Mouse (Mus musculus): Measurements from ENCODE around the gene Cpn1. TPM values are rescaled to one million over a fixed set of nuclear protein-coding genes. Genes with fewer than 3 reads are reported as not detected.
A peak's percentile ranks its signal among the peaks of the same experiment; 100 is the strongest.

Gene Cpn1
- polyA plus RNA-seq, 1 experiment from 2014 or later, result 0.24 TPM

GRCm38 (mm10) chr19:43939769-43940689 lies 46.3 kb downstream of the Cpn1 start, which contains the start of gene Dnmbp:
Gene Dnmbp, minus strand, starts transcription at chr19:43940191.
- WGBS, result 5% methylated on average over 79 of the region's 94 CpGs
- H3K9me3 ChIP-seq (replicated peaks; ENCODE audit: control insufficient read depth, low read length), result no peaks in the 10 kb centered on the region
- no peak within 1 kb of the TSS for H3K27ac ChIP-seq (ENCODE audit: low read depth, low read length)
- no peaks in the 10 kb centered on the region for H3K27me3 ChIP-seq (replicated peaks; ENCODE audit: control insufficient read depth, insufficient read depth, low read length)
- peak within 1 kb of the TSS; percentile 68 for H3K4me3 ChIP-seq (ENCODE audit: low read depth, low read length)
- H3K4me2 ChIP-seq (ENCODE audit: low read length), result peak within 1 kb of the TSS; percentile 77
- peak; percentile 91 for ATAC-seq
- peak; percentile 79 for DNase-seq (ENCODE audit: low spot score)
- no peaks in the 10 kb centered on the region for H3K36me3 ChIP-seq (ENCODE audit: control insufficient read depth, insufficient read depth, low read length)
- peak within 1 kb of the TSS; percentile 82 for H3K9ac ChIP-seq (ENCODE audit: low read length)
- no peaks in the 10 kb centered on the region; the same call in 1 of the 2 replicates for H3K4me1 ChIP-seq (ENCODE audit: control insufficient read depth, insufficient read depth, low read length)

GRCm38 (mm10) chr19:43939171-43939768 lies 47.1 kb downstream of the Cpn1 start:
- H3K27ac ChIP-seq (ENCODE audit: low read depth, low read length), result no peak overlapping the region
- ATAC-seq (no peak), DNase-seq (ENCODE audit: low spot score) (no peak)
- H3K27me3 ChIP-seq (replicated peaks; ENCODE audit: control insufficient read depth, insufficient read depth, low read length), result no peaks in the 10 kb centered on the region
- no peaks in the 10 kb centered on the region for H3K9me3 ChIP-seq (replicated peaks; ENCODE audit: control insufficient read depth, low read length)
- peak overlapping the region; percentile 82 for H3K9ac ChIP-seq (ENCODE audit: low read length)
- H3K4me1 ChIP-seq (ENCODE audit: control insufficient read depth, insufficient read depth, low read length), result no peaks in the 10 kb centered on the region; the same call in 1 of the 2 replicates
- H3K36me3 ChIP-seq (ENCODE audit: control insufficient read depth, insufficient read depth, low read length), result no peaks in the 10 kb centered on the region
- peak overlapping the region; percentile 77 for H3K4me2 ChIP-seq (ENCODE audit: low read length)
- 34% methylated on average over 16 of the region's 16 CpGs for WGBS
- H3K4me3 ChIP-seq (ENCODE audit: low read depth, low read length), result peak overlapping the region; percentile 68

GRCm38 (mm10) chr19:43938355-43938754 lies 48.0 kb downstream of the Cpn1 start:
- DNase-seq (ENCODE audit: low spot score) (no peak), ATAC-seq (no peak)
- Histone ChIP-seq H3K36me3 (ENCODE audit: control insufficient read depth, insufficient read depth, low read length) (no peaks in the 10 kb centered on the region), H3K27me3 (replicated peaks; ENCODE audit: control insufficient read depth, insufficient read depth, low read length) (no peaks in the 10 kb centered on the region), H3K27ac (ENCODE audit: low read depth, low read length) (no peak overlapping the region), H3K9ac (ENCODE audit: low read length) (no peak overlapping the region), H3K4me3 (ENCODE audit: low read depth, low read length) (no peak overlapping the region), H3K4me1 (ENCODE audit: control insufficient read depth, insufficient read depth, low read length) (no peaks in the 10 kb centered on the region; the same call in 1 of the 2 replicates), H3K4me2 (ENCODE audit: low read length) (no peak overlapping the region), H3K9me3 (replicated peaks; ENCODE audit: control insufficient read depth, low read length) (no peaks in the 10 kb centered on the region)
- 59% methylated on average over 11 of the region's 11 CpGs for WGBS

- H3K27me3 ChIP-seq (replicated peaks; ENCODE audit: control insufficient read depth, insufficient read depth, low read length), result no peaks in the 10 kb centered on the region
- no peaks in the 10 kb centered on the region for H3K36me3 ChIP-seq (ENCODE audit: control insufficient read depth, insufficient read depth, low read length)
- no peak overlapping the region for H3K4me3 ChIP-seq (ENCODE audit: low read depth, low read length)
- ATAC-seq, result no peak
- DNase-seq (ENCODE audit: low spot score), result no peak
- no peaks in the 10 kb centered on the region for H3K4me1 ChIP-seq (ENCODE audit: control insufficient read depth, insufficient read depth, low read length)
- no peak overlapping the region for H3K9ac ChIP-seq (ENCODE audit: low read length)
- no peak overlapping the region for H3K4me2 ChIP-seq (ENCODE audit: low read length)
- H3K9me3 ChIP-seq (replicated peaks; ENCODE audit: control insufficient read depth, low read length), result no peaks in the 10 kb centered on the region
- H3K27ac ChIP-seq (ENCODE audit: low read depth, low read length), result no peak overlapping the region
- 91% methylated on average over 6 of the region's 6 CpGs for WGBS
Measured at GRCm38 (mm10) chr19:43930926-43931325, 55.4 kb downstream of the Cpn1 start.

GRCm38 (mm10) chr19:43930366-43930765 lies 56.0 kb downstream of the Cpn1 start:
- no peak for ATAC-seq
- 56% methylated on average over 7 of the region's 7 CpGs for WGBS
- no peak overlapping the region for H3K9ac ChIP-seq (ENCODE audit: low read length)

GRCm38 (mm10) chr19:43929869-43930268 lies 56.5 kb downstream of the Cpn1 start:
- no peaks in the 10 kb centered on the region for H3K9me3 ChIP-seq (replicated peaks; ENCODE audit: control insufficient read depth, low read length)
- H3K36me3 ChIP-seq (ENCODE audit: control insufficient read depth, insufficient read depth, low read length), result no peaks in the 10 kb centered on the region
- no peak overlapping the region for H3K9ac ChIP-seq (ENCODE audit: low read length)
- no peak overlapping the region for H3K27ac ChIP-seq (ENCODE audit: low read depth, low read length)
- H3K4me1 ChIP-seq (ENCODE audit: control insufficient read depth, insufficient read depth, low read length), result no peaks in the 10 kb centered on the region
- H3K27me3 ChIP-seq (replicated peaks; ENCODE audit: control insufficient read depth, insufficient read depth, low read length), result no peaks in the 10 kb centered on the region
- no peak overlapping the region for H3K4me2 ChIP-seq (ENCODE audit: low read length)
- no peak overlapping the region for H3K4me3 ChIP-seq (ENCODE audit: low read depth, low read length)
- WGBS, result 19% methylated on average over 11 of the region's 11 CpGs
- no peak for DNase-seq (ENCODE audit: low spot score)
- ATAC-seq, result no peak

More at GRCm38 (mm10) chr19:43930366-43930765, 56.0 kb downstream of the Cpn1 start:
- Histone ChIP-seq H3K27me3 (replicated peaks; ENCODE audit: control insufficient read depth, insufficient read depth, low read length) (no peaks in the 10 kb centered on the region), H3K27ac (ENCODE audit: low read depth, low read length) (no peak overlapping the region), H3K4me3 (ENCODE audit: low read depth, low read length) (no peak overlapping the region), H3K36me3 (ENCODE audit: control insufficient read depth, insufficient read depth, low read length) (no peaks in the 10 kb centered on the region), H3K9me3 (replicated peaks; ENCODE audit: control insufficient read depth, low read length) (no peaks in the 10 kb centered on the region), H3K4me1 (ENCODE audit: control insufficient read depth, insufficient read depth, low read length) (no peaks in the 10 kb centered on the region), H3K4me2 (ENCODE audit: low read length) (no peak overlapping the region)
- DNase-seq (ENCODE audit: low spot score), result no peak

- Histone ChIP-seq H3K4me3 (ENCODE audit: low read depth, low read length) (no peak overlapping the region), H3K27me3 (replicated peaks; ENCODE audit: control insufficient read depth, insufficient read depth, low read length) (no peaks in the 10 kb centered on the region), H3K9ac (ENCODE audit: low read length) (no peak overlapping the region), H3K4me2 (ENCODE audit: low read length) (no peak overlapping the region), H3K27ac (ENCODE audit: low read depth, low read length) (no peak overlapping the region), H3K36me3 (ENCODE audit: control insufficient read depth, insufficient read depth, low read length) (no peaks in the 10 kb centered on the region), H3K9me3 (replicated peaks; ENCODE audit: control insufficient read depth, low read length) (no peaks in the 10 kb centered on the region), H3K4me1 (ENCODE audit: control insufficient read depth, insufficient read depth, low read length) (no peaks in the 10 kb centered on the region)
- ATAC-seq (no peak), DNase-seq (ENCODE audit: low spot score) (no peak)
- WGBS, result 82% methylated on average over 5 of the region's 5 CpGs
Measured at GRCm38 (mm10) chr19:43927967-43928366, 58.4 kb downstream of the Cpn1 start.

GRCm38 (mm10) chr19:43927057-43927456 lies 59.3 kb downstream of the Cpn1 start:
- H3K4me1 ChIP-seq (ENCODE audit: control insufficient read depth, insufficient read depth, low read length), result no peaks in the 10 kb centered on the region
- ATAC-seq (no peak), DNase-seq (ENCODE audit: low spot score) (peak; percentile 47)
- no peak overlapping the region for H3K4me3 ChIP-seq (ENCODE audit: low read depth, low read length)
- 62% methylated on average over 10 of the region's 10 CpGs for WGBS
- H3K9ac ChIP-seq (ENCODE audit: low read length), result no peak overlapping the region
- H3K27me3 ChIP-seq (replicated peaks; ENCODE audit: control insufficient read depth, insufficient read depth, low read length), result no peaks in the 10 kb centered on the region
- no peak overlapping the region for H3K27ac ChIP-seq (ENCODE audit: low read depth, low read length)
- H3K9me3 ChIP-seq (replicated peaks; ENCODE audit: control insufficient read depth, low read length), result no peaks in the 10 kb centered on the region
- no peaks in the 10 kb centered on the region for H3K36me3 ChIP-seq (ENCODE audit: control insufficient read depth, insufficient read depth, low read length)
- no peak overlapping the region for H3K4me2 ChIP-seq (ENCODE audit: low read length)
